Mouse (Mus musculus) C2C12 (cell line): ENCODE measurements around the gene Ncapg2.

ENCODE experiments used
- CTCF ChIP-seq: IDR thresholded peaks from one replicate; pipeline ENCODE4 v1.5.1; 2011; ENCODE audit not compliant: control insufficient read depth, insufficient read depth, insufficient read length
- MAX ChIP-seq: IDR thresholded peaks from one replicate; pipeline ENCODE4 v1.6.1; 2011; ENCODE audit warnings: mild to moderate bottlenecking, control low read depth
- MYOG ChIP-seq: IDR thresholded peaks from one replicate; pipeline ENCODE4 v1.6.1; 2011; ENCODE audit not compliant: control insufficient read depth, insufficient read length; ENCODE audit errors: extremely low read depth
- USF1 ChIP-seq: IDR thresholded peaks from one replicate; pipeline ENCODE4 v1.6.1; 2011; ENCODE audit warnings: low read depth, mild to moderate bottlenecking, control low read depth, moderate library complexity

- TF ChIP-seq CTCF (no peak), MAX (no peak), MYOG (no peak), USF1 (no peak)
These were observed 61.8 kb downstream of the Ncapg2 start for GRCm38 (mm10) chr12:116467030-116467429.
